Mouse (Mus musculus): ENCODE measurements at regions not wholly inside any gene's neighbourhood (a gene's known extent, or its start where the extent isn't known, plus 50 kb on each side); places are given as distances from the start of the nearest gene placed in this dataset.
"Not testable (repeated sequence)": the region's sequence is repeated elsewhere in the genome, so short reads cannot be mapped to it uniquely, and the experiment has no call there.

- DNase-seq (ENCODE audit: low spot score), result no peak
Measured at GRCm38 (mm10) chr2:114723971-114724666, 69.4 kb upstream of the Dph6 start.

DNA sequence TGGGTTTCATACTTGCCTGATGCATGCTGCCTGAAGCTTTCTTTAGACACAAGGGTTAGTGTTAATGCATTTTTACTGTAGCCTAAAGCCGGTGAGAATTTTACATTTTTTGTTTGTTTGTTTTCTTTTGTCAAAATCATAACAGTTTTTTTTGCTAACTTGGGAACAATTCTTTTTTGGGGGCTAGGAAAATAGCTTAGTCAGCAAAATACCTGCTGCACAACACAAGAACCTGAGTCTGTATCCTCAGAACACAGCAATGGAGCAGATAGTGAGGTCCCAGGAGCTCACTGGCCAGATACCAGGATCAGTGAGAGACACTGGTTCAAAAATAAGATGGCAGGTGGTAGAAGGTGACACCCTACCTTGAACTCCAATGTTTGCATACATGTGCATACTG is 72.4 kb upstream of the Dph6 start:
- DNase-seq (ENCODE audit: low spot score), result no peak

- DNase-seq (ENCODE audit: low spot score), result no peak
Measured at GRCm38 (mm10) chr2:114734861-114735569, 80.3 kb upstream of the Dph6 start.

DNA sequence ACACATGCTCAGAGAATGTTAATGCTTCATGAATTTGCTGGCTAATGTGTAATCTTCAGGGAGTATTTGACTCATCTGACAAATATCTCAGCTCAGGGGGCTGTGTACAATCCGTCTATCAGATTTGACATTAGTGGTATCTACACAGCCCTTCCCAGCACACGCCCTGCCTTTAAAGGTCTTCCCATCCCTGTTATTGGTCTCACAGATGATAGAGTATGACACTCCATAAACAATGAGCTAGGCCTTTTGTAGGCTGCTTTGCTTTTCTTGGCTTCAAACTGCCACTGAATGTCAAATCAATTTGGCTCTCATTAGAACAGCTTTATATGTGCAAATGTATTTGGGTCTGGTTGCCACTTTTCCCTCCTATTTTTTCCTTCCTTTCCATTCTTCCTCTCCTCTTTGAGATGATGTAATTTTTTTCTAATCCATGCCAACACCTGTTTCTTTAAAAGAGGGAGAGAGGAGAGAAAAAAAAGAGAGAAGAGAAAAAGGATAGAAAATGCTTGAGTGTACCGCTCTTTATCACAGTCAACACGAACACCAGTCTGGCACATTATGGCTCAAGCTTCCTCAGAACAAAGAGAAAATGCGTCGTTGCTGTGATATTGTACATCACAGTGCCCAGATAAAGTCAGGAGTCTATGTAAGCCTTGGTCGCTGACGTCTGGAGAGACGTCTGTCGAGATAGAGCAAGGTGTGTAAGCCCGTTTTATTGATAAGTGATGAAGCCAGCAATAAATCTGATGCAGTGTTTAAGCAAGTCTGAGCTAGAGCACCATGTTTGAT is 84.9 kb upstream of the Dph6 start:
- no peak for DNase-seq (ENCODE audit: low spot score)

DNA sequence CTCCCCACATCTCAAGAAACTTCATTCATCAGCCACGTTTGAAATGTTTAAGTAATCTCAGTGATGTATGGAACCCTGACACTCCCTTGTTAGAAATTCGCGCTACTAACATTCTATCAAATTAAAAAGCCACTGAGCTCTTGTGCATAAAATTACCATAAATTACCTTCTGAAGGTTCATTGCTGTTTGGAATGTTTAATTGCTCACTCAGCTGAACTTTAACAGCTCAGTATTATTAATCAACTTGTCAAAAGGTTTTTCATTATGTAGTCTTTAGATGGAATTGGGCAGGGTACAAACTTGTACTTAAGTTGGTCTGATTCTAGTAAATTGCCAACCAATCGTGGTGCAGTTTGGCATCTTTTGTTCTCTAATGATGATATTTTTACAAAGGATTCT is 108.5 kb upstream of the Dph6 start:
- no peak for DNase-seq (ENCODE audit: low spot score)

DNA sequence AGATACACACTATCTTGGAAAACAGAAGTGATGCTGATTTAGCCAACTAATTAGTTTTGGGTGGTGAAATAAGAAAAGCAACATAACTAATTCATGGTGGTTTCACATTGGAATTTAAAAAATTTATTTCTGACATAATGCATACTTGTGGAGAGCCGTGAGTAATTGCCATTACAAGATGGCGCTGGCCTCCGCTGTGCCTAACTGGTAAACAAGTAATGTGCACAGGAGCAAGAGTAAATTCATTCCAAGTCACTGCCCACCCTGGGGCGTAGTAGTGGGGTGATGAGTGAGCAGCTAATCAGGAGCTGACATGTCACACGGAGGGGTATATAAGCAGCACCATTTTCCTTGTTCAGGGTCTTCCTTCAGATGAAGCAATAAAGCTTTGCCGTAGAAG is 119.0 kb upstream of the Dph6 start:
- DNase-seq (ENCODE audit: low spot score), result not testable (repeated sequence)

DNA sequence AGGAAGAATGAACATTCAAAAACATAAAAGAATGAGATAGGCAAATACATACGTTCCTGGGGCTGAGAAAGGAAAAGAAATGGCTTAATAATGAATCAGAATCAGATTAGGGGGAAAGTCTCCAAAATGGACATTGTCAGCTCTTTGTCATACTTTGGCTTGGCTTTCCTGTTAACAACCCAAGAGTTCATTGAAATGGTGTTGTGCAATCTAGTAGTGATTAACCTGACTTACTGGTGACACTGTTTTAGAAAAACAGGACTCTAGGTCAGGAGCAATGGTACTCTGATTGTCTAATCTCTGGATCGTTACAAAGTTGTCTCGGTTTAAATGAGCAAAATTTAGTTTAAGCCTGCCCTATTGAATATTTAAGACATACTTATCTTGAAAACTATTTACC is 119.5 kb upstream of the Dph6 start:
- DNase-seq (ENCODE audit: low spot score), result no peak

GRCm38 (mm10) chr2:114775532-114775931 is 120.8 kb upstream of the Dph6 start:
- DNase-seq (ENCODE audit: low spot score), result no peak

- DNase-seq (ENCODE audit: low spot score), result no peak
Measured at GRCm38 (mm10) chr2:114776176-114776575, 121.4 kb upstream of the Dph6 start.

- DNase-seq (ENCODE audit: low spot score), result no peak
Measured at GRCm38 (mm10) chr2:114782450-114782849, 127.7 kb upstream of the Dph6 start.

- no peak for DNase-seq (ENCODE audit: low spot score)
Measured at GRCm38 (mm10) chr2:114784191-114784590, 129.4 kb upstream of the Dph6 start.

DNA sequence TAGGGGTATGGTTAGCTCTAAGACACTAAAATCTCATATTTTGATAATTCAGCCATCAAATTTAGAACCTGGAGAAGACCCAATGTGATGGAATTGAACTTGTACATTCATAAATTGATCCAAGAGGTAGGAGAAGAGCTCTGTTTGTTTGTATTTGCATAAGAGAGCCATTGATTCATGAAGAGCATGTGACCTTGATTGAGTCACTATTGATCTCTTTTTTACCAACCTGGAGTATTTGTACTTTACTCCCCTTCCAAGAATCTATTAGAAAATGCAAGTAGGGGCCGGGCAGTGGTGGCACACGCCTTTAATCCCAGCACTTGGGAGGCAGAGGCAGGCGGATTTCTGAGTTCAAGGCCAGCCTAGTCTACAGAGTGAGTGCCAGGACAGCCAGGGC is 133.5 kb upstream of the Dph6 start:
- no peak for DNase-seq (ENCODE audit: low spot score)

DNA sequence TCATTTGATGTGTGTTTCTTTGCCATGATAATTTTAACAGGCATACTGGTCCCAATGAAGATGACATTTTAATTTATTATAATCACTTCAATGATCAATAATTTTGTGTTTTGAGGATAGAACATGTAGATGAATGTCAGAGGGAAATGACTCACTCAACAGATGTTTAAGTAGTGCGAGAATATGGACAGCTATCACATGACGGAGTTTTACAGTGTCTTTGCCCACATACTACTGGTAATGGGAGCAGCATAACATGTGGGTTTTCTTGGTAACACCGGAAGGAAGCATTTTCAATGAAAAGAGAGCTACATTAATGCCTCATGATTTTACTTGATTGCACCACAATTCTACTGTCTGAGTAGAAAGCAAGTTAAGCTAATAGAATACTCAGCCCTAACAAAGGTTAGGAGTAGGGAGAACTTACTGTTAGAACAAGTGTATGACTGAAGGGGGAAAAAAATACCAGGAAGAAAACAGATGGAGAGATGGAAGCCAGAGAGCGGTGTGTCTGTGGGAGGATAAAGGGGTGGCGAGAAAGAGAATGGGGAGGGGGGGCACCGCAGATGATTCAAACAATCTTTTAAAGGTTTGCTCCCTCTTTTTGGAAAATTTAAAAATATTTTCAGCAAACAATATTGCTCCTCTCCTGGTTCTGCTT is 142.0 kb upstream of the Dph6 start:
- no peak for DNase-seq (ENCODE audit: low spot score)

DNA sequence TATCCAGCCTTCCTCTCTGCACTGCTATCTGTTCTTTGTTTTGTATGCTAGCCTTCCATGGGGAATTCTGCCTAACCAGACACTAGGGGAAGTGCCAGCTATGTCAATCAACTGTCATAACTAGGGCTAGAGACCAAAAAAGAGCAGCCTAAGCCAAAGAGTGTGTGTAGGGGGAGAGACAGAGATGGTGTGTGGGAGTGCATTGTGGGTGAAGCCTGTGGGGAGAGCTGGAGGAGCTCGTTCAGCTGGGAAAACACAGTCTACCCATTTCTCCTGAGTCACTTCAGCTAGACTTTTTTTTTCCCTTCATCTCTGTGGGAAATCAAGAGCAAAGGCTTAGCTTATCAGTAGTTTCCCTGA is 142.5 kb upstream of the Dph6 start:
- no peak for DNase-seq (ENCODE audit: low spot score)

DNA sequence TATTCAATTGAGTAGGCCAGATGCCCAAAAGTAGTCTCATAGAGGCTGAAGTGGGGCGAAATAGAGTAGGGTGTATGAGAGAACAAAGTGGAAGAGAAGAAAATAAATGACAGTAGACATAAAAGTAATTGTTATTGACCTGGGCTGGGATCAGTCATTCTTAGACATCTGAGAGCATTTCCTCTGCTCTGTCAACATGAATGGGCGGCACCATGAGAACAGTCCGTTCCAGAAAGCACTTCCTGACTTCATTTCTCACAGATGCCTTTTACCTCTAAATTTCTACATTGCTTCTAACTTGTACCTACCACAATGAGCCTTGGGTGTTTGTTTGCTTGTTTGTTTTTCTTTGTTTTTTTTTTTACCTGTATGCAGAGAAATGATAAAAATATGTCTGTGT is 148.5 kb upstream of the Dph6 start:
- no peak for DNase-seq (ENCODE audit: low spot score)

- DNase-seq (ENCODE audit: low spot score), result no peak
Measured at GRCm38 (mm10) chr2:114803928-114804327, 149.2 kb upstream of the Dph6 start.

GRCm38 (mm10) chr2:114805436-114806047 is 150.8 kb upstream of the Dph6 start:
- no peak for DNase-seq (ENCODE audit: low spot score)

GRCm38 (mm10) chr2:114808046-114808445 is 153.3 kb upstream of the Dph6 start:
- no peak for DNase-seq (ENCODE audit: low spot score)

DNA sequence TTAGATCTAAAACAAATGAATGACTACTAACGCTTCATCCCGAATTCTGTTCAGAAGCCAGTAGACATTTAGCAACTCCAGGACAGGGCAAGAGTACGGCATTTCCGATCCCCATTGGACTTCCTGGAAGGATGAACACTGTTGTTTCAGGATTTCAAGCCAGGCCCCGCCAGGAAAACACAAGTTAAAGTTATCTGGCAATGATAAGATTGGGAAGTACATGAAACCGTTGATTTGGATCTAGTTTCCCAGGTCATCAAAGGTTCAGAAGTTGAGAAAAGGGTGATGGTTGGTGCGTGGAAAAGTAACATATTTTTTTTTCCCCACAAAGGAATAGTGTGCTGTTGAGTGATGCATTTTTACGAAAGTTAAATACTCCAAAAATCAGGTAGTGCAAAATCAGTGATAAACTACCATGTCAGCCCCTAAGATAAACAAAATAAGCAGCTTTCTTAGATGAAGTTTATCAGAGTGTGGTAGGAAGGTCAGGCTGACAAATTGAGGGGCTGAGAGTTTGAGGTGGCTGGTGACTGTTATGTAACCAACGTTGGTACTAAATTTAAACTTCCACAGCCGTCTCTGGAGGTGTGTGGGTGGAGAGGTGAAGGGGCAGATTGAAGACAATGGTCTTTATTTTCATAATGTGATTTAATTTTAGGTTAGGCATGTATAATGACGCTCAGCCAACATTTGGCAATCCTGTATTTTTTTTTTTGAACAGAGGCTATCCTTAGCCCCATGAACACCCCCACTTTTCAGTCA is 157.6 kb upstream of the Dph6 start:
- DNase-seq (ENCODE audit: low spot score), result no peak

DNA sequence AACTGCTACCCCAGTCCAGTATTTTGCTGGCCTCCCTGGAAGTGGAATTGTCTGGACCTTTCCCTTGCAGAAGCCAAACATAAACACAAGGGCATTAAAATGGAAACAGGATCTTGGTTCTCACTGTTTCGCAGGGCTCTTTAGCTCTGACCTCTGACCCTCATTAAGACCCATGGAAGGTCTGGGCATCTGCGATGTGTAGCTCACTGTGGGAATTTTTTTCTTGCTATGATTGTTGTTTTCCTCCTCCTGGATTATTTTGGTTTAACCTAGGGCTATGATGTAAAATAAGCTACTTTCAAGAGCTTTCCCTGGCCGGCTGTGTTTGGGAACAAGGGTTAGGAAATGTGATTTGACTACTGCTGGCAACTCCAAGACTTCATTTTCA is 158.1 kb upstream of the Dph6 start:
- no peak for DNase-seq (ENCODE audit: low spot score)

DNA sequence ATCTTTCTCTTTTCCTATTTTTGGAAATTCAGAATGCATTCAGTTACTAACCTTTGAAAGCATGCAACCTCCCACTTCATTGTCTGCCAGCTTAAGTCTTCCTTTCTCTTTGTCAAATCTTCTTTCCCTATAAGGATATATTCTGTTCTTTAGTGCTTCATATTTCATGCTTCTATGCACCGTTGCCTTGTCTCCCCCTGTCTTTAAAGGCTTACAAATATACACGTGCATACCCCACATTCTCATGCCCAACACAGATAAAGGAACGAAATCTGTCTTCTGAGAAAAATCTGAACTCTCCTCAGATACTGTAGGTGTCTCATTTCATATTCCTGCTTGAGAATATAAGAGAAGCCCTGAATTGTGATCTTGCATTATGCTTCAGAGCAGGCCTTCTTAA is 167.9 kb upstream of the Dph6 start:
- DNase-seq (ENCODE audit: low spot score), result no peak
